Mouse (Mus musculus) gastrocnemius, adult 18-20 months (tissue): ENCODE results near the gene Hras. TPM values are rescaled to one million over a fixed set of nuclear protein-coding genes. Genes with fewer than 3 reads are reported as not detected.

Experiments used
- microRNA-seq: library from miRNA; unstranded; fragments of <30 nt; microRNA quantifications from one replicate; pipeline ENCODE4 v1.2.0, GENCODE M21; 2021
- total RNA-seq, 2 experiments: library from RNA; stranded (reverse); gene quantifications; 2 replicates each; pipeline ENCODE4 v1.2.3; 2021

Hras gene
- total RNA-seq, 2 experiments from 2014 or later = 109 to 117 TPM

Small RNA genes within 50 kb of the gene (microRNA-seq; reads per million reads assigned to microRNA genes)
- 52.2 reads per million, percentile 51 among the genes with 10 or more reads in this experiment for gene Mir210

Other genes starting within 250 kb of the Hras start
- not detected for gene Ifitm5, start 243.7 kb downstream of the Hras start, total RNA-seq
- not detected for gene Gm45717, start 238.1 kb downstream of the Hras start, total RNA-seq
- gene Ifitm2, start 238.0 kb downstream of the Hras start, total RNA-seq = 10 to 100 TPM; 44.8 to 64.4 TPM
- 1 to 10 TPM in 1 of 2 experiments, under 1 TPM in 1; 0.97 to 1.3 TPM for gene Ifitm1, start 226.8 kb downstream of the Hras start, total RNA-seq
- 10 to 100 TPM; 32.8 to 49.0 TPM for gene Ifitm3, start 183.2 kb downstream of the Hras start, total RNA-seq
- gene Ifitm6, start 176.1 kb downstream of the Hras start, total RNA-seq = not detected
- not detected for gene Gm17387, start 164.9 kb downstream of the Hras start, total RNA-seq
- gene B4galnt4, start 132.9 kb downstream of the Hras start, total RNA-seq = not detected
- gene Pkp3, start 115.8 kb downstream of the Hras start, total RNA-seq = not detected
- gene Sigirr, start 93.4 kb downstream of the Hras start, total RNA-seq = 1 to 10 TPM; 1.1 to 2.9 TPM
- not detected for gene Ano9, start 76.2 kb downstream of the Hras start, total RNA-seq
- gene Ptdss2, start 71.6 kb downstream of the Hras start, total RNA-seq = 10 to 100 TPM; 20.2 to 21.1 TPM
- 10 to 100 TPM; 49.3 to 52.9 TPM for gene Rnh1, start 21.1 kb downstream of the Hras start, total RNA-seq
- 1 to 10 TPM; 1.6 to 1.7 TPM for gene Lrrc56, start 152 bp upstream of the Hras start, total RNA-seq
- gene Lmntd2, start 20.1 kb upstream of the Hras start, total RNA-seq = not detected
- gene Rassf7, start 21.9 kb upstream of the Hras start, total RNA-seq = under 1 TPM; 0.24 to 0.48 TPM
- 10 to 100 TPM; 19.5 to 24.8 TPM for gene Phrf1, start 34.8 kb upstream of the Hras start, total RNA-seq
- 1 to 10 TPM in 1 of 2 experiments, under 1 TPM in 1; 0.25 to 1.4 TPM for gene Irf7, start 72.5 kb upstream of the Hras start, total RNA-seq
- gene Cdhr5, start 82.8 kb upstream of the Hras start, total RNA-seq = not detected
- gene Sct, start 85.1 kb upstream of the Hras start, total RNA-seq = not detected
- not detected for gene Drd4, start 98.0 kb upstream of the Hras start, total RNA-seq
- gene Deaf1, start 133.7 kb upstream of the Hras start, total RNA-seq = 10 to 100 TPM in 1 of 2 experiments, 1 to 10 TPM in 1; 8.9 to 13.2 TPM
- gene Tmem80, start 133.7 kb upstream of the Hras start, total RNA-seq = 10 to 100 TPM; 13.7 to 13.9 TPM
- gene Eps8l2, start 144.9 kb upstream of the Hras start, total RNA-seq = 1 to 10 TPM; 1.1 to 2.3 TPM
- 10 to 100 TPM; 84.5 to 85.6 TPM for gene Taldo1, start 198.2 kb upstream of the Hras start, total RNA-seq
- 1 to 10 TPM; 6.6 to 7.5 TPM for gene Gatd1, start 220.1 kb upstream of the Hras start, total RNA-seq
- under 1 TPM; 0.39 to 0.47 TPM for gene Cend1, start 235.5 kb upstream of the Hras start, total RNA-seq
- 10 to 100 TPM; 18.2 to 21.3 TPM for gene Slc25a22, start 243.9 kb upstream of the Hras start, total RNA-seq